Mouse (Mus musculus) ES-Bruce4 (cell line): ENCODE measurements around the gene Pde4dip. TPM values are rescaled to one million over a fixed set of nuclear protein-coding genes. Genes with fewer than 3 reads are reported as not detected.

Experiments used
- H3K27ac ChIP-seq: 2 replicates; pipeline ENCODE4 v1.5.1; 2012; ENCODE audit warnings: low read length, inconsistent platforms; ENCODE audit not compliant: insufficient read depth
- H3K27me3 ChIP-seq: 2 replicates; pipeline ENCODE4 v1.6.1; 2012; ENCODE audit warnings: mild to moderate bottlenecking, low read length, inconsistent platforms; ENCODE audit not compliant: control insufficient read depth, poor library complexity, insufficient read depth, severe bottlenecking
- H3K36me3 ChIP-seq: 2 replicates; pipeline ENCODE4 v1.6.1; 2012; ENCODE audit warnings: inconsistent platforms, mild to moderate bottlenecking, low read length, moderate library complexity; ENCODE audit not compliant: control insufficient read depth, poor library complexity, insufficient read depth, severe bottlenecking
- H3K4me1 ChIP-seq: one replicate; pipeline ENCODE4 v1.8.1; 2011; ENCODE audit warnings: low read length; ENCODE audit not compliant: control insufficient read depth, insufficient read depth
- H3K4me3 ChIP-seq: 2 replicates; pipeline ENCODE4 v1.5.1; 2011; ENCODE audit warnings: low read depth, mild to moderate bottlenecking, low read length
- H3K9ac ChIP-seq: 2 replicates; pipeline ENCODE4 v1.6.1; 2012; ENCODE audit warnings: low read depth, mild to moderate bottlenecking, inconsistent platforms; ENCODE audit not compliant: poor library complexity, severe bottlenecking
- H3K9me3 ChIP-seq: replicated peaks from 2 replicates; pipeline ENCODE4 v1.6.1; 2012; ENCODE audit warnings: mild to moderate bottlenecking, low read length, inconsistent platforms; ENCODE audit not compliant: control insufficient read depth, poor library complexity, insufficient read depth, severe bottlenecking
- CTCF ChIP-seq: IDR thresholded peaks from one replicate; pipeline ENCODE4 v1.8.1; 2011; ENCODE audit warnings: low read depth, low read length
- EP300 ChIP-seq: IDR thresholded peaks from 2 replicates; pipeline ENCODE4 v1.6.1; 2011; ENCODE audit warnings: low read depth, low read length; ENCODE audit not compliant: insufficient read depth
- POLR2A ChIP-seq: IDR thresholded peaks from one replicate; pipeline ENCODE4 v1.8.1; 2011; ENCODE audit warnings: low read length; ENCODE audit not compliant: insufficient read depth
- polyA plus RNA-seq: library from polyadenylated mRNA; stranded (reverse); fragments of >200 nt; gene quantifications from 2 replicates; pipeline ENCODE4 v1.2.4, GENCODE M21; 2011; ENCODE audit warnings: low read depth; ENCODE audit not compliant: missing spikeins, insufficient read depth, insufficient read length

Pde4dip gene
- polyA plus RNA-seq, 1 experiment = 16.8 TPM

GRCm38 (mm10) chr3:97658426-97659193 lies 229.9 kb downstream of the Pde4dip start:
- no peaks in the 10 kb centered on the region for H3K4me1 ChIP-seq
- H3K4me3 ChIP-seq = peak overlapping the region; percentile 89
- H3K9ac ChIP-seq = peak overlapping the region; percentile 85
- TF ChIP-seq CTCF (no peak), EP300 (no peak), POLR2A (no peak)
- H3K36me3 ChIP-seq = 0 out of 2 replicates have a peak, but pooled peaks cover 2% of the 10 kb centered on the region
- H3K9me3 ChIP-seq = no peaks in the 10 kb centered on the region
- H3K27me3 ChIP-seq = no peaks in the 10 kb centered on the region
- no peak overlapping the region for H3K27ac ChIP-seq

- no peaks in the 10 kb centered on the region for H3K9me3 ChIP-seq
- peak within 1 kb of the TSS; percentile 91 for H3K4me3 ChIP-seq
- no peaks in the 10 kb centered on the region for H3K4me1 ChIP-seq
- no peak within 1 kb of the TSS for H3K27ac ChIP-seq
- H3K9ac ChIP-seq = peak within 1 kb of the TSS; percentile 85
- H3K36me3 ChIP-seq = 0 out of 2 replicates have a peak, but pooled peaks cover 2% of the 10 kb centered on the region
- TF ChIP-seq POLR2A (peak; percentile 19), EP300 (no peak), CTCF (no peak)
- H3K27me3 ChIP-seq = no peaks in the 10 kb centered on the region
These were observed 230.7 kb downstream of the Pde4dip start, which contains the start of gene Prkab2 for GRCm38 (mm10) chr3:97657655-97658411. Gene Prkab2, plus strand, starts transcription at chr3:97658193.

GRCm38 (mm10) chr3:97654901-97655300 lies 233.6 kb downstream of the Pde4dip start:
- TF ChIP-seq POLR2A (no peak), CTCF (peak; percentile 49)
- no peaks in the 10 kb centered on the region for H3K36me3 ChIP-seq

GRCm38 (mm10) chr3:97653781-97654180 lies 234.7 kb downstream of the Pde4dip start:
- Histone ChIP-seq H3K4me3 (no peak overlapping the region), H3K27me3 (no peaks in the 10 kb centered on the region), H3K9ac (no peak overlapping the region), H3K9me3 (no peaks in the 10 kb centered on the region), H3K36me3 (no peaks in the 10 kb centered on the region), H3K4me1 (no peaks in the 10 kb centered on the region), H3K27ac (no peak overlapping the region)
- TF ChIP-seq EP300 (no peak), CTCF (no peak), POLR2A (no peak)

More at GRCm38 (mm10) chr3:97654901-97655300, 233.6 kb downstream of the Pde4dip start:
- Histone ChIP-seq H3K27me3 (no peaks in the 10 kb centered on the region), H3K27ac (no peak overlapping the region), H3K4me1 (no peaks in the 10 kb centered on the region), H3K9ac (no peak overlapping the region), H3K9me3 (no peaks in the 10 kb centered on the region), H3K4me3 (no peak overlapping the region)

GRCm38 (mm10) chr3:97651604-97652003 lies 236.9 kb downstream of the Pde4dip start:
- H3K27ac ChIP-seq = no peak overlapping the region
- TF ChIP-seq CTCF (no peak), EP300 (no peak), POLR2A (no peak)
- H3K9me3 ChIP-seq = no peaks in the 10 kb centered on the region
- H3K9ac ChIP-seq = no peak overlapping the region
- H3K4me3 ChIP-seq = no peak overlapping the region
- H3K27me3 ChIP-seq = no peaks in the 10 kb centered on the region
- no peaks in the 10 kb centered on the region for H3K4me1 ChIP-seq
- no peaks in the 10 kb centered on the region for H3K36me3 ChIP-seq

GRCm38 (mm10) chr3:97649469-97649868 lies 239.0 kb downstream of the Pde4dip start:
- H3K4me3 ChIP-seq = no peak overlapping the region
- TF ChIP-seq POLR2A (no peak), CTCF (no peak), EP300 (no peak)
- no peak overlapping the region for H3K9ac ChIP-seq
- H3K4me1 ChIP-seq = no peaks in the 10 kb centered on the region
- no peaks in the 10 kb centered on the region for H3K27me3 ChIP-seq
- no peak overlapping the region for H3K27ac ChIP-seq
- H3K9me3 ChIP-seq = no peaks in the 10 kb centered on the region
- no peaks in the 10 kb centered on the region for H3K36me3 ChIP-seq
